Comparison of ENCODE assay signal across 14 mouse cellular contexts in genomic region chr2:48186161-48186560, GRCm38 (mm10).
DNase-seq lines count a peak whose midpoint lies in the region; ATAC-seq lines count a peak whose summit lies in the region.
"Had no signal": no experiment of that assay in that cellular context is flagged by ENCODE, and none has a peak within 500 bp of the region (broad histone marks: within the 10 kb centered on the region; RNA-seq: fewer than 3 reads in every experiment).

No protein-coding gene starts in this region.

- H3K27ac ChIP-seq in forebrain, embryonic 13.5 days = no peak overlapping the region
- no peak overlapping the region for H3K27ac ChIP-seq in forebrain, embryonic 12.5 days
- H3K27ac ChIP-seq in forebrain, embryonic 15.5 days (replicated peaks) = no peak overlapping the region
- no peak overlapping the region for H3K27ac ChIP-seq in forebrain, embryonic 11.5 days (ENCODE audit: low read depth, low read length)
- no peak overlapping the region for H3K27ac ChIP-seq in hindbrain, embryonic 14.5 days
- no peak overlapping the region for H3K27ac ChIP-seq in hindbrain, embryonic 11.5 days (ENCODE audit: low read depth, low read length)
- H3K27ac ChIP-seq: embryonic facial prominence, embryonic 10.5 days; embryonic facial prominence, embryonic 12.5 days had no signal

- H3K9ac ChIP-seq in forebrain, embryonic 13.5 days = no peak overlapping the region
- H3K9ac ChIP-seq in forebrain, embryonic 12.5 days = no peak overlapping the region
- no peak overlapping the region for H3K9ac ChIP-seq in forebrain, embryonic 15.5 days (replicated peaks)
- no peak overlapping the region for H3K9ac ChIP-seq in forebrain, embryonic 11.5 days (ENCODE audit: low read length)
- H3K9ac ChIP-seq in hindbrain, embryonic 14.5 days = no peak overlapping the region
- no peak overlapping the region for H3K9ac ChIP-seq in hindbrain, embryonic 11.5 days (ENCODE audit: low read depth, low read length)
- H3K9ac ChIP-seq: embryonic facial prominence, embryonic 12.5 days had no signal

- no peaks in the 10 kb centered on the region for H3K36me3 ChIP-seq in forebrain, embryonic 13.5 days (ENCODE audit: poor library complexity, severe bottlenecking)
- no peaks in the 10 kb centered on the region for H3K36me3 ChIP-seq in forebrain, embryonic 12.5 days (replicated peaks)
- H3K36me3 ChIP-seq in forebrain, embryonic 15.5 days = no peaks in the 10 kb centered on the region
- no peaks in the 10 kb centered on the region for H3K36me3 ChIP-seq in forebrain, embryonic 11.5 days (ENCODE audit: control insufficient read depth, insufficient read depth, low read length)
- no peaks in the 10 kb centered on the region for H3K36me3 ChIP-seq in hindbrain, embryonic 14.5 days (replicated peaks; ENCODE audit: control insufficient read depth, insufficient read depth)
- H3K36me3 ChIP-seq in hindbrain, embryonic 11.5 days (ENCODE audit: control insufficient read depth, insufficient read depth, low read length) = no peaks in the 10 kb centered on the region
- H3K36me3 ChIP-seq: embryonic facial prominence, embryonic 10.5 days; embryonic facial prominence, embryonic 12.5 days; G1E had no signal

- H3K4me3 ChIP-seq in forebrain, embryonic 13.5 days = no peak overlapping the region
- no peak overlapping the region for H3K4me3 ChIP-seq in forebrain, embryonic 12.5 days (replicated peaks)
- H3K4me3 ChIP-seq in forebrain, embryonic 15.5 days = no peak overlapping the region
- H3K4me3 ChIP-seq in forebrain, embryonic 11.5 days (ENCODE audit: low read depth, low read length) = no peak overlapping the region
- no peak overlapping the region for H3K4me3 ChIP-seq in hindbrain, embryonic 14.5 days (replicated peaks; ENCODE audit: low read length)
- no peak overlapping the region for H3K4me3 ChIP-seq in hindbrain, embryonic 11.5 days (ENCODE audit: low read depth, low read length)
- H3K4me3 ChIP-seq: embryonic facial prominence, embryonic 10.5 days; embryonic facial prominence, embryonic 12.5 days had no signal

- no peak overlapping the region for H3K4me2 ChIP-seq in forebrain, embryonic 13.5 days
- H3K4me2 ChIP-seq in forebrain, embryonic 12.5 days = no peak overlapping the region
- H3K4me2 ChIP-seq in forebrain, embryonic 15.5 days (replicated peaks) = no peak overlapping the region
- H3K4me2 ChIP-seq in forebrain, embryonic 11.5 days (ENCODE audit: low read depth, low read length, severe bottlenecking) = no peak overlapping the region
- H3K4me2 ChIP-seq in hindbrain, embryonic 14.5 days (replicated peaks) = no peak overlapping the region
- H3K4me2 ChIP-seq in hindbrain, embryonic 11.5 days (replicated peaks; ENCODE audit: low read depth, low read length) = no peak overlapping the region
- H3K4me2 ChIP-seq: embryonic facial prominence, embryonic 12.5 days had no signal

- no peak for DNase-seq in forebrain, embryonic 11.5 days (ENCODE audit: low spot score)
- DNase-seq in hindbrain, embryonic 14.5 days (ENCODE audit: low spot score) = no peak
- DNase-seq in hindbrain, embryonic 11.5 days (ENCODE audit: low spot score) = no peak
- DNase-seq: B cell, adult 2 months had no signal

- no peaks in the 10 kb centered on the region for H3K27me3 ChIP-seq in forebrain, embryonic 13.5 days
- no peaks in the 10 kb centered on the region for H3K27me3 ChIP-seq in forebrain, embryonic 12.5 days
- no peaks in the 10 kb centered on the region for H3K27me3 ChIP-seq in forebrain, embryonic 15.5 days
- H3K27me3 ChIP-seq in forebrain, embryonic 11.5 days (ENCODE audit: control insufficient read depth, insufficient read depth, low read length) = no peaks in the 10 kb centered on the region
- no peaks in the 10 kb centered on the region for H3K27me3 ChIP-seq in hindbrain, embryonic 14.5 days (ENCODE audit: control insufficient read depth, insufficient read depth, low read length)
- no peaks in the 10 kb centered on the region for H3K27me3 ChIP-seq in hindbrain, embryonic 11.5 days (ENCODE audit: control insufficient read depth, insufficient read depth, low read length)
- H3K27me3 ChIP-seq: CH12.LX; embryonic facial prominence, embryonic 12.5 days; Patski had no signal

- ATAC-seq in forebrain, embryonic 13.5 days = peak; percentile 41; the same call in 1 of the 2 replicates
- no peak for ATAC-seq in forebrain, embryonic 12.5 days (ENCODE audit: low FRiP score)
- peak; percentile 51; the same call in 1 of the 2 replicates for ATAC-seq in forebrain, embryonic 15.5 days (replicated peaks)
- no peak for ATAC-seq in forebrain, embryonic 11.5 days (replicated peaks; ENCODE audit: low FRiP score)
- ATAC-seq in hindbrain, embryonic 14.5 days (ENCODE audit: low FRiP score) = peak; percentile 27; the same call in 1 of the 2 replicates
- ATAC-seq in hindbrain, embryonic 11.5 days (ENCODE audit: low FRiP score) = no peak
- ATAC-seq: activated CD4-positive, CD25-positive, alpha-beta regulatory T cell, adult 4 months; CD4-positive, CD25-positive, alpha-beta regulatory T cell, adult 4 months; Patski had no signal

- 89% methylated on average over 1 of the region's 1 CpGs for WGBS in forebrain, embryonic 13.5 days
- WGBS in forebrain, embryonic 12.5 days = 94% methylated on average over 1 of the region's 1 CpGs
- WGBS in forebrain, embryonic 15.5 days = 68% methylated on average over 1 of the region's 1 CpGs
- WGBS in forebrain, embryonic 11.5 days = 100% methylated on average over 1 of the region's 1 CpGs
- 90% methylated on average over 1 of the region's 1 CpGs for WGBS in hindbrain, embryonic 14.5 days
- 89% methylated on average over 1 of the region's 1 CpGs for WGBS in hindbrain, embryonic 11.5 days

- peaks cover 4% of the 10 kb centered on the region for H3K4me1 ChIP-seq in forebrain, embryonic 13.5 days
- no peaks in the 10 kb centered on the region for H3K4me1 ChIP-seq in forebrain, embryonic 12.5 days
- peaks cover 14% of the 10 kb centered on the region for H3K4me1 ChIP-seq in forebrain, embryonic 15.5 days
- H3K4me1 ChIP-seq in forebrain, embryonic 11.5 days (replicated peaks; ENCODE audit: control insufficient read depth, insufficient read depth, low read length) = no peaks in the 10 kb centered on the region
- H3K4me1 ChIP-seq in hindbrain, embryonic 14.5 days (replicated peaks; ENCODE audit: control insufficient read depth, insufficient read depth, low read length) = no peaks in the 10 kb centered on the region
- H3K4me1 ChIP-seq in hindbrain, embryonic 11.5 days (replicated peaks; ENCODE audit: control insufficient read depth, insufficient read depth, low read length) = no peaks in the 10 kb centered on the region
- H3K4me1 ChIP-seq: embryonic facial prominence, embryonic 10.5 days; embryonic facial prominence, embryonic 12.5 days had no signal

- no peaks in the 10 kb centered on the region for H3K9me3 ChIP-seq in forebrain, embryonic 13.5 days (replicated peaks)
- H3K9me3 ChIP-seq in forebrain, embryonic 12.5 days = no peaks in the 10 kb centered on the region
- H3K9me3 ChIP-seq in forebrain, embryonic 15.5 days = no peaks in the 10 kb centered on the region
- no peaks in the 10 kb centered on the region for H3K9me3 ChIP-seq in forebrain, embryonic 11.5 days (ENCODE audit: control insufficient read depth, low read length)
- H3K9me3 ChIP-seq in hindbrain, embryonic 14.5 days (ENCODE audit: control insufficient read depth, low read length) = no peaks in the 10 kb centered on the region
- no peaks in the 10 kb centered on the region for H3K9me3 ChIP-seq in hindbrain, embryonic 11.5 days (ENCODE audit: control insufficient read depth, low read length)
- H3K9me3 ChIP-seq: embryonic facial prominence, embryonic 10.5 days; embryonic facial prominence, embryonic 12.5 days; G1E had no signal

Comparison
In these comparisons a context has a peak if more than half of its experiments do, and no peak if none do; other contexts are left out.
1. ATAC-seq: peak in forebrain, embryonic 13.5 days (single experiment), forebrain, embryonic 15.5 days (single experiment) and hindbrain, embryonic 14.5 days (single experiment); none in forebrain, embryonic 12.5 days (single experiment), forebrain, embryonic 11.5 days (single experiment) and hindbrain, embryonic 11.5 days (single experiment).